Mouse (Mus musculus) bone marrow macrophage, adult 2 months (primary cell): ENCODE measurements around the gene Sertad2.

Experiments used
- CTCF ChIP-seq: IDR thresholded peaks from 2 replicates; pipeline ENCODE4 v1.5.1; 2012; ENCODE audit warnings: low read depth, mild to moderate bottlenecking, low read length, moderate library complexity
- POLR2A ChIP-seq: IDR thresholded peaks from 2 replicates; pipeline ENCODE4 v1.6.1; 2012; ENCODE audit warnings: mild to moderate bottlenecking, low read depth, low read length, borderline replicate concordance

GRCm38 (mm10) chr11:20638841-20639240 lies 95.8 kb downstream of the Sertad2 start:
- TF ChIP-seq CTCF (peak; percentile 95), POLR2A (no peak)
